Comparison of ENCODE assay signal across 7 mouse cellular contexts in the genomic region with DNA sequence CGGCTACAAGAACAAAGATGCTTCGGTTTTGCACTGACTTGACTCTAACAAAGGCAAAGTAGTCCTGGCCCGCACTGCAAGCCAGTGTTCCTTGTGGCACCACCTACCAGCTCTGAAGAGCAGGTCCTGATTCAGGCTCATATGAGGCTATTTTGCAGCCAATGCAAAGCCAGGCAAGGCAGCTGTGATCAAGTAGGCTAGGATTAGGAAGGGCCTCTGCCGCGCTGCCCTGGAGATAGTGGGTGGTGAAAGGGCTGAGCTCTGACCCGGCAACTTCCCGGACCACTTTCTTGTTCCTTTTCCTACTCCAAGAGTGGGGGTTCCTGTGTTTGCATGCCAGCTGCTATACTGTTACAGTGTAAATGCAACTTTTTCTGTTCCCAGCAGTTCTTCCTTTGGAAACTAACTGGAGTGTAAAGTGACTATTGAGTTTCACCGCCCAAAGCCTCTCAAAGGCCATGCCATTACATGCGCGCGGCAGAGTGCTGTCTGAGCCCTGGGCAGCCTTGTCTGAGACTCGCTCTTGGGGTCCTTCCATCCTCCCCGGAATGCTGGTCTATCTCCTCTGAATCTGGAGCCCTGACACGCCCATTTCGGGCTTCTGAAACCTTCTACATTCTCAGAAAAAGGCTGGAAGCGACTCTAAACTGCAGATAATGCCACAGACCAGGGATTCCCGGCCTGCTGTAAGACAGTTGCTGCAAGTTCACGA. TPM values are rescaled to one million over a fixed set of nuclear protein-coding genes. Genes with fewer than 3 reads are reported as not detected.
DNase-seq lines count a peak whose midpoint lies in the region; ATAC-seq lines count a peak whose summit lies in the region.

No protein-coding gene starts in this region.

- peak overlapping the region; percentile 100 for H3K4me2 ChIP-seq in forebrain, embryonic 12.5 days
- peak overlapping the region; percentile 96 for H3K4me2 ChIP-seq in kidney, embryonic 14.5 days (replicated peaks; ENCODE audit: low read depth, low read length)
- H3K4me2 ChIP-seq in midbrain, embryonic 11.5 days = peak overlapping the region; percentile 98

- DNase-seq in midbrain, embryonic 11.5 days (ENCODE audit: low spot score, missing footprints) = peak; percentile 93
- DNase-seq in adipocyte (ENCODE audit: low spot score) = no peak
- DNase-seq in spleen, postnatal 4 days (ENCODE audit: low spot score in 2 of 2) = no peak

- peak overlapping the region; percentile 41; the same call in 1 of the 2 replicates for H3K9ac ChIP-seq in forebrain, embryonic 12.5 days
- H3K9ac ChIP-seq in kidney, embryonic 14.5 days (ENCODE audit: low read depth, low read length) = no peak overlapping the region
- no peak overlapping the region for H3K9ac ChIP-seq in midbrain, embryonic 11.5 days (ENCODE audit: low read length)

- no peak for ATAC-seq in megakaryocyte, adult 5-6 weeks (ENCODE audit: poor library complexity, severe bottlenecking)
- no peak for ATAC-seq in forebrain, embryonic 12.5 days (ENCODE audit: low FRiP score)
- ATAC-seq in kidney, embryonic 14.5 days (ENCODE audit: low FRiP score, low TSS enrichment) = peak; percentile 67; the same call in 1 of the 2 replicates
- ATAC-seq in midbrain, embryonic 11.5 days (ENCODE audit: low FRiP score) = peak; percentile 36; the same call in 1 of the 2 replicates

- 3% methylated on average over 18 of the region's 18 CpGs for WGBS in forebrain, embryonic 12.5 days
- WGBS in kidney, embryonic 14.5 days = 7% methylated on average over 18 of the region's 18 CpGs
- WGBS in midbrain, embryonic 11.5 days = 4% methylated on average over 18 of the region's 18 CpGs

- H3K27me3 ChIP-seq in megakaryocyte, embryonic 14.5 days (replicated peaks) = peaks cover 54% of the 10 kb centered on the region
- H3K27me3 ChIP-seq in forebrain, embryonic 12.5 days = peaks cover 53% of the 10 kb centered on the region
- peaks cover 47% of the 10 kb centered on the region for H3K27me3 ChIP-seq in kidney, embryonic 14.5 days (ENCODE audit: control insufficient read depth, insufficient read depth, low read length)
- H3K27me3 ChIP-seq in midbrain, embryonic 11.5 days (ENCODE audit: control insufficient read depth, insufficient read depth, low read length) = peaks cover 45% of the 10 kb centered on the region

- H3K4me3 ChIP-seq in megakaryocyte, embryonic 14.5 days (replicated peaks) = peak overlapping the region; percentile 90
- H3K4me3 ChIP-seq in forebrain, embryonic 12.5 days (replicated peaks) = peak overlapping the region; percentile 61
- peak overlapping the region; percentile 53 for H3K4me3 ChIP-seq in kidney, embryonic 14.5 days (ENCODE audit: low read length)
- peak overlapping the region; percentile 63; the same call in 1 of the 2 replicates for H3K4me3 ChIP-seq in midbrain, embryonic 11.5 days (ENCODE audit: low read depth, low read length)

- no peak overlapping the region for H3K27ac ChIP-seq in forebrain, embryonic 12.5 days
- no peak overlapping the region for H3K27ac ChIP-seq in kidney, embryonic 14.5 days (ENCODE audit: low read depth, low read length)
- no peak overlapping the region for H3K27ac ChIP-seq in midbrain, embryonic 11.5 days (ENCODE audit: low read depth, low read length)

- 0 out of 2 replicates have a peak, but pooled peaks cover 3% of the 10 kb centered on the region for H3K9me3 ChIP-seq in megakaryocyte, embryonic 14.5 days
- no peaks in the 10 kb centered on the region for H3K9me3 ChIP-seq in forebrain, embryonic 12.5 days
- H3K9me3 ChIP-seq in kidney, embryonic 14.5 days (ENCODE audit: control insufficient read depth, low read length) = no peaks in the 10 kb centered on the region
- H3K9me3 ChIP-seq in midbrain, embryonic 11.5 days (ENCODE audit: control insufficient read depth, low read length) = no peaks in the 10 kb centered on the region

- no peaks in the 10 kb centered on the region for H3K36me3 ChIP-seq in megakaryocyte, embryonic 14.5 days (replicated peaks; ENCODE audit: low read length)
- no peaks in the 10 kb centered on the region for H3K36me3 ChIP-seq in forebrain, embryonic 12.5 days (replicated peaks)
- no peaks in the 10 kb centered on the region for H3K36me3 ChIP-seq in kidney, embryonic 14.5 days (ENCODE audit: control insufficient read depth, insufficient read depth, low read length)
- H3K36me3 ChIP-seq in midbrain, embryonic 11.5 days (ENCODE audit: control insufficient read depth, insufficient read depth, low read length) = no peaks in the 10 kb centered on the region

- H3K4me1 ChIP-seq in megakaryocyte, embryonic 14.5 days = peaks cover 29% of the 10 kb centered on the region
- peaks cover 18% of the 10 kb centered on the region for H3K4me1 ChIP-seq in forebrain, embryonic 12.5 days
- peaks cover 14% of the 10 kb centered on the region for H3K4me1 ChIP-seq in kidney, embryonic 14.5 days (ENCODE audit: control insufficient read depth, insufficient read depth, low read length)
- peaks cover 14% of the 10 kb centered on the region for H3K4me1 ChIP-seq in midbrain, embryonic 11.5 days (ENCODE audit: control insufficient read depth, insufficient read depth, low read length)

RNA-seq across cellular contexts. Expression of a gene that starts 2.2 kb away (rescaled TPM):
- polyA plus RNA-seq in megakaryocyte, embryonic 14.5 days (2012; ENCODE audit: insufficient read depth, low replicate concordance) = not detected in 2 replicates
- not detected in 2 replicates for total RNA-seq in megakaryocyte, adult 5-6 weeks (2015)
- not detected in 2 replicates for total RNA-seq in megakaryocyte, adult 5-6 weeks (2017)
- polyA plus RNA-seq in forebrain, embryonic 12.5 days (2016; fragmentation: Nextera tagmentation; extraction: Ambion mirVana) = 0.68 and 0.89 TPM in 2 replicates
- polyA plus RNA-seq in kidney, embryonic 14.5 days (2014; fragmentation: Nextera tagmentation; extraction: Ambion mirVana) = 0.64 and 0.92 TPM in 2 replicates
- polyA plus RNA-seq in midbrain, embryonic 11.5 days (2014; fragmentation: Nextera tagmentation; extraction: Ambion mirVana) = 0.92 and 1.2 TPM in 2 replicates

Comparison
In these comparisons a context has a peak if more than half of its experiments do, and no peak if none do; other contexts are left out.
1. ATAC-seq: peak in kidney, embryonic 14.5 days (single experiment) and midbrain, embryonic 11.5 days (single experiment); none in megakaryocyte, adult 5-6 weeks (single experiment) and forebrain, embryonic 12.5 days (single experiment).
2. Peak in every context shown above with its lines, with median percentiles within 50 percentile points of each other: H3K4me3 ChIP-seq and H3K4me2 ChIP-seq.